Mouse (Mus musculus) myocyte (in vitro differentiated cells): ENCODE measurements at regions not wholly inside any gene's neighbourhood (a gene's known extent, or its start where the extent isn't known, plus 50 kb on each side); places are given as distances from the start of the nearest gene placed in this dataset.

Experiments used
- H3K27me3 ChIP-seq: one replicate; pipeline ENCODE4 v1.6.1; 2011; ENCODE audit not compliant: control insufficient read depth, insufficient read depth, insufficient read length
- H3K36me3 ChIP-seq: one replicate; pipeline ENCODE4 v1.6.1; 2011; ENCODE audit not compliant: control insufficient read depth, insufficient read depth
- H3K4me2 ChIP-seq: one replicate; pipeline ENCODE4 v1.6.1; 2011; ENCODE audit warnings: low read depth, control low read depth
- H3K4me3 ChIP-seq: one replicate; pipeline ENCODE4 v1.5.1; 2011; ENCODE audit warnings: mild to moderate bottlenecking, control low read depth, moderate library complexity
- H3K79me2 ChIP-seq: one replicate; pipeline ENCODE4 v1.6.1; 2011; ENCODE audit not compliant: control insufficient read depth, insufficient read depth
- H3ac ChIP-seq: one replicate; pipeline ENCODE4 v1.6.1; 2011; ENCODE audit not compliant: control insufficient read depth, insufficient read length
- CEBPB ChIP-seq: IDR thresholded peaks from 2 replicates; pipeline ENCODE4 v1.6.1; 2011; ENCODE audit warnings: mild to moderate bottlenecking, moderate library complexity; ENCODE audit not compliant: poor library complexity, insufficient read depth, severe bottlenecking
- E2F4 ChIP-seq: IDR thresholded peaks from one replicate; pipeline ENCODE4 v1.6.1; 2011; ENCODE audit warnings: mild to moderate bottlenecking, control low read depth, moderate library complexity; ENCODE audit not compliant: insufficient read depth
- MAX ChIP-seq: IDR thresholded peaks from one replicate; pipeline ENCODE4 v1.6.1; 2011; ENCODE audit warnings: low read depth, mild to moderate bottlenecking, control low read depth
- MYOD1 ChIP-seq, 3 experiments: IDR thresholded peaks; one replicate each; pipeline ENCODE4 v1.6.1; 2011; ENCODE audit warnings: control low read depth in 2 of 3, low read depth in 2 of 3, mild to moderate bottlenecking in 2 of 3, moderate library complexity in 1 of 3; ENCODE audit not compliant: insufficient read length in 2 of 3, control insufficient read depth in 1 of 3
- MYOG ChIP-seq, 3 experiments: IDR thresholded peaks; one replicate each; pipeline ENCODE4 v1.6.1; 2011; ENCODE audit warnings: control low read depth in 2 of 3, low read depth in 2 of 3, mild to moderate bottlenecking in 2 of 3; ENCODE audit not compliant: insufficient read length in 2 of 3, control insufficient read depth in 1 of 3, insufficient read depth in 1 of 3
- POLR2A ChIP-seq: IDR thresholded peaks from one replicate; pipeline ENCODE4 v1.6.1; 2011; ENCODE audit warnings: low read depth, mild to moderate bottlenecking, control low read depth, moderate library complexity; ENCODE audit not compliant: insufficient read length
- POLR2AphosphoS2 ChIP-seq: IDR thresholded peaks from one replicate; pipeline ENCODE4 v1.6.1; 2011; ENCODE audit warnings: low read depth, control low read depth; ENCODE audit not compliant: insufficient read length
- REST ChIP-seq: IDR thresholded peaks from one replicate; pipeline ENCODE4 v1.6.1; 2011; ENCODE audit warnings: mild to moderate bottlenecking, control low read depth, moderate library complexity; ENCODE audit not compliant: insufficient read depth, insufficient read length
- SRF ChIP-seq: IDR thresholded peaks from one replicate; pipeline ENCODE4 v1.6.1; 2011; ENCODE audit warnings: low read depth; ENCODE audit not compliant: control insufficient read depth, insufficient read length
- TCF12 ChIP-seq: IDR thresholded peaks from one replicate; pipeline ENCODE4 v1.6.1; 2011; ENCODE audit warnings: mild to moderate bottlenecking, control low read depth; ENCODE audit not compliant: poor library complexity, insufficient read depth, severe bottlenecking
- USF1 ChIP-seq: IDR thresholded peaks from one replicate; pipeline ENCODE4 v1.6.1; 2011; ENCODE audit warnings: low read depth, mild to moderate bottlenecking, control low read depth, moderate library complexity

GRCm38 (mm10) chr15:59262380-59262779 lies 373.3 kb downstream of the Gm49356 start:
- Histone ChIP-seq H3ac (no peak overlapping the region), H3K27me3 (no peaks in the 10 kb centered on the region), H3K36me3 (no peaks in the 10 kb centered on the region), H3K4me2 (no peak overlapping the region), H3K79me2 (no peaks in the 10 kb centered on the region), H3K4me3 (no peak overlapping the region)
- TF ChIP-seq CEBPB (no peak), REST (no peak), POLR2AphosphoS2 (no peak), E2F4 (no peak), MAX (no peak), POLR2A (no peak), MYOD1 (IDR thresholded peaks at IDR 0.05; ENCODE audit: control insufficient read depth in 1 of 3, insufficient read length in 2 of 3, low read depth in 2 of 3) (no peak), SRF (no peak), USF1 (no peak), TCF12 (no peak)

- Histone ChIP-seq H3K4me2 (peak overlapping the region; percentile 79), H3K27me3 (no peaks in the 10 kb centered on the region), H3ac (no peak overlapping the region), H3K36me3 (no peaks in the 10 kb centered on the region), H3K79me2 (no peaks in the 10 kb centered on the region), H3K4me3 (no peak overlapping the region)
- peak; percentile 4 to 79 (median 70) for TF ChIP-seq MYOD1 (IDR thresholded peaks at IDR 0.05; ENCODE audit: control insufficient read depth in 1 of 3, insufficient read length in 2 of 3, low read depth in 2 of 3)
- TF ChIP-seq MYOG (IDR thresholded peaks at IDR 0.05; ENCODE audit: control insufficient read depth in 1 of 3, insufficient read depth in 1 of 3, insufficient read length in 2 of 3, low read depth in 2 of 3), result peak in 2 of 3 experiments; percentile 41 to 76
- no peak for TF ChIP-seq POLR2A
- TF ChIP-seq MAX, result no peak
- no peak for TF ChIP-seq SRF
- TF ChIP-seq REST, result no peak
- TF ChIP-seq TCF12, result peak; percentile 12
Measured at GRCm38 (mm10) chr15:59263433-59264328, 374.6 kb downstream of the Gm49356 start.
